Mouse (Mus musculus): ENCODE results near the gene Mogat2.

- peak; percentile 23; the same call in 1 of the 2 replicates for TF ChIP-seq CTCF (IDR thresholded peaks at IDR 0.05; ENCODE audit: extremely low read depth, insufficient read length, insufficient replicate concordance, low read depth, low read length)
- no peak for TF ChIP-seq POLR2A (IDR thresholded peaks at IDR 0.05; ENCODE audit: low read depth, low read length)
Observed at GRCm38 (mm10) chr7:99261900-99262299, 23.5 kb upstream of the Mogat2 start.
